13 mouse cellular contexts compared by ENCODE assay signal in genomic region chr6:136042375-136042774, GRCm38 (mm10).
DNase-seq lines count a peak whose midpoint lies in the region.
"Had no signal": no experiment of that assay in that cellular context is flagged by ENCODE, and none has a peak within 500 bp of the region (broad histone marks: within the 10 kb centered on the region; RNA-seq: fewer than 3 reads in every experiment).

No protein-coding gene starts in this region.

- DNase-seq in adrenal gland, postnatal 14 days: peak; percentile 18
- DNase-seq in adrenal gland, postnatal 4 days (ENCODE audit: low spot score in 2 of 2): no peak
- DNase-seq in kidney, postnatal 4 days: peak; percentile 15 to 19
- DNase-seq in kidney, adult 9 months: no peak
- DNase-seq in 416B (ENCODE audit: low read depth) (peak; percentile 2), ZHBTc4 (ENCODE audit: low read depth, low spot score) (peak; percentile 17)
- DNase-seq in spleen, adult 18-20 months: no peak
- no peak for DNase-seq in thymus, postnatal 25 days
- DNase-seq: cerebellum, adult 11 months; gastrocnemius, postnatal 36 days; heart, postnatal 4 days; right cerebral cortex, postnatal 4 days; thymus, postnatal 14 days had no signal

Comparison
In these comparisons a context has a peak if more than half of its experiments do, and no peak if none do; other contexts are left out.
1. DNase-seq: peak in adrenal gland, postnatal 14 days (single experiment), kidney, postnatal 4 days (2 of 2), 416B (single experiment) and ZHBTc4 (single experiment); none in adrenal gland, postnatal 4 days (0 of 2), kidney, adult 9 months (single experiment), spleen, adult 18-20 months (0 of 2) and thymus, postnatal 25 days (single experiment).